Mouse (Mus musculus) MEL (cell line): ENCODE measurements around the gene Sacs.

Experiments used
- CHD1 ChIP-seq: IDR thresholded peaks from 2 replicates; pipeline ENCODE4 v1.6.1; 2012; ENCODE audit warnings: low read depth, mild to moderate bottlenecking, inconsistent platforms, low read length, improper control_type of control experiment
- CHD2 ChIP-seq: IDR thresholded peaks from 2 replicates; pipeline ENCODE4 v1.6.1; 2011; ENCODE audit warnings: low read length, improper control_type of control experiment
- CTCF ChIP-seq, 3 experiments: IDR thresholded peaks in 2 of 3; conservative IDR thresholded peaks in 1 of 3; 2 replicates each; pipeline ENCODE4 v1.5.1; 2011 to 2012; ENCODE audit warnings: low read length in 3 of 3, low read depth in 2 of 3, mild to moderate bottlenecking in 2 of 3, improper control_type of control experiment in 1 of 3, inconsistent platforms in 1 of 3, mixed read lengths in 1 of 3, moderate library complexity in 1 of 3; ENCODE audit not compliant: control insufficient read depth in 1 of 3, insufficient read depth in 1 of 3, poor library complexity in 1 of 3, severe bottlenecking in 1 of 3
- EP300 ChIP-seq, 2 experiments: IDR thresholded peaks; 2 replicates each; pipeline ENCODE4 v1.6.1; 2011; ENCODE audit warnings: improper control_type of control experiment in 2 of 2, low read length in 2 of 2, low read depth in 1 of 2, mild to moderate bottlenecking in 1 of 2
- MAX ChIP-seq: IDR thresholded peaks from 2 replicates; pipeline ENCODE4 v1.6.1; 2011; ENCODE audit warnings: low read length, improper control_type of control experiment
- NELFE ChIP-seq: IDR thresholded peaks from 2 replicates; pipeline ENCODE4 v1.6.1; 2011; ENCODE audit warnings: low read depth, low read length, improper control_type of control experiment
- POLR2A ChIP-seq, 2 experiments: IDR thresholded peaks; 2 replicates each; pipeline ENCODE4 v1.6.1; 2011 to 2012; ENCODE audit warnings: low read length in 2 of 2, mild to moderate bottlenecking in 2 of 2, control low read depth in 1 of 2, improper control_type of control experiment in 1 of 2, low read depth in 1 of 2, moderate library complexity in 1 of 2; ENCODE audit not compliant: control insufficient read depth in 1 of 2, insufficient read depth in 1 of 2, poor library complexity in 1 of 2
- POLR2AphosphoS2 ChIP-seq: IDR thresholded peaks from 2 replicates; pipeline ENCODE4 v1.6.1; 2011; ENCODE audit warnings: low read length, improper control_type of control experiment
- POLR2AphosphoS5 ChIP-seq: IDR thresholded peaks from 2 replicates; pipeline ENCODE4 v1.6.1; 2012; ENCODE audit warnings: low read depth, borderline replicate concordance, mild to moderate bottlenecking, inconsistent platforms, low read length, moderate library complexity, mixed read lengths
- RCOR1 ChIP-seq: IDR thresholded peaks from 2 replicates; pipeline ENCODE4 v1.6.1; 2012; ENCODE audit warnings: low read depth, mild to moderate bottlenecking, inconsistent platforms, low read length, improper control_type of control experiment
- TBP ChIP-seq: IDR thresholded peaks from 2 replicates; pipeline ENCODE4 v1.8.0; 2011; ENCODE audit warnings: low read depth, low read length, improper control_type of control experiment
- UBTF ChIP-seq: IDR thresholded peaks from 2 replicates; pipeline ENCODE4 v1.6.1; 2012; ENCODE audit warnings: low read depth, mild to moderate bottlenecking, inconsistent platforms, low read length, improper control_type of control experiment, moderate library complexity, borderline replicate concordance; ENCODE audit not compliant: insufficient read depth
- USF1 ChIP-seq: IDR thresholded peaks from 2 replicates; pipeline ENCODE4 v1.6.1; 2014; ENCODE audit warnings: low read depth, mild to moderate bottlenecking, inconsistent platforms, low read length, improper control_type of control experiment, moderate library complexity

GRCm38 (mm10) chr14:61171261-61171970, 33.2 kb downstream of the Sacs start:
- TF ChIP-seq CTCF (IDR thresholded peaks at IDR 0.05 in 2 of 3, conservative IDR thresholded peaks at IDR 0.05 in 1 of 3; ENCODE audit: control insufficient read depth in 1 of 3, insufficient read depth in 1 of 3, low read depth in 2 of 3, low read length in 3 of 3, poor library complexity in 1 of 3, severe bottlenecking in 1 of 3) (no peak), CHD1 (no peak), USF1 (no peak), POLR2A (IDR thresholded peaks at IDR 0.05; ENCODE audit: control insufficient read depth in 1 of 2, insufficient read depth in 1 of 2, low read depth in 1 of 2, low read length in 2 of 2, poor library complexity in 1 of 2) (no peak), EP300 (IDR thresholded peaks at IDR 0.05; ENCODE audit: low read depth in 1 of 2, low read length in 2 of 2) (no peak), UBTF (no peak), MAX (no peak), NELFE (no peak), CHD2 (no peak), POLR2AphosphoS2 (no peak), RCOR1 (no peak), TBP (no peak), POLR2AphosphoS5 (no peak)
